Mouse (Mus musculus) yolk sac, embryonic 10.5 days (tissue): ENCODE data around the gene Olfr827.

Experiments
- DNase-seq: peaks from one replicate; pipeline ENCODE4 v3.0.0-alpha.2; 2017; ENCODE audit warnings: low spot score

The Olfr827 gene

GRCm38 (mm10) chr10:130214303-130214702 is at the start of gene Olfr827:
Olfr827 (minus strand) TSS chr10:130214403.
- no peak for DNase-seq

GRCm38 (mm10) chr10:130263203-130263602 is 49.0 kb upstream of the Olfr827 start:
- DNase-seq, result no peak

GRCm38 (mm10) chr10:130259483-130259882 is 45.3 kb upstream of the Olfr827 start:
- DNase-seq, result no peak

- DNase-seq, result no peak
Observed at GRCm38 (mm10) chr10:130244271-130244670, 30.1 kb upstream of the Olfr827 start.

GRCm38 (mm10) chr10:130238318-130239209 is 24.4 kb upstream of the Olfr827 start:
- DNase-seq, result no peak

- DNase-seq, result no peak
Observed at GRCm38 (mm10) chr10:130234576-130234975, 20.4 kb upstream of the Olfr827 start.

- no peak for DNase-seq
Observed at GRCm38 (mm10) chr10:130232117-130232516, 17.9 kb upstream of the Olfr827 start.

- DNase-seq, result no peak
Observed at GRCm38 (mm10) chr10:130229584-130229983, 15.4 kb upstream of the Olfr827 start.

GRCm38 (mm10) chr10:130228246-130228645 is 14.0 kb upstream of the Olfr827 start:
- no peak for DNase-seq

GRCm38 (mm10) chr10:130225034-130225433 is 10.8 kb upstream of the Olfr827 start:
- no peak for DNase-seq

- DNase-seq, result no peak
Observed at GRCm38 (mm10) chr10:130184086-130184485, 30.1 kb downstream of the Olfr827 start, which contains the start of gene Olfr826. Olfr826 (minus strand) TSS chr10:130184186.

- no peak for DNase-seq
Observed at GRCm38 (mm10) chr10:130166666-130167065, 47.5 kb downstream of the Olfr827 start, which contains the start of gene Olfr825. Olfr825 (minus strand) TSS chr10:130166766.

GRCm38 (mm10) chr10:130165196-130165595 is 49.0 kb downstream of the Olfr827 start:
- DNase-seq, result no peak
